Mouse (Mus musculus) liver, postnatal 0 days (tissue): ENCODE data around the gene Rrnad1.
A peak's percentile ranks its signal among the peaks of the same experiment; 100 is the strongest.

Source experiments
- CTCF ChIP-seq: sonication (generic); IDR thresholded peaks from 2 replicates; pipeline ENCODE4 v1.5.1; 2016; ENCODE audit warnings: antibody characterized with exemption, low read depth
- EP300 ChIP-seq: IDR thresholded peaks from 2 replicates; pipeline ENCODE4 v1.6.1; 2016; ENCODE audit warnings: antibody characterized with exemption, low read depth, mild to moderate bottlenecking

DNA sequence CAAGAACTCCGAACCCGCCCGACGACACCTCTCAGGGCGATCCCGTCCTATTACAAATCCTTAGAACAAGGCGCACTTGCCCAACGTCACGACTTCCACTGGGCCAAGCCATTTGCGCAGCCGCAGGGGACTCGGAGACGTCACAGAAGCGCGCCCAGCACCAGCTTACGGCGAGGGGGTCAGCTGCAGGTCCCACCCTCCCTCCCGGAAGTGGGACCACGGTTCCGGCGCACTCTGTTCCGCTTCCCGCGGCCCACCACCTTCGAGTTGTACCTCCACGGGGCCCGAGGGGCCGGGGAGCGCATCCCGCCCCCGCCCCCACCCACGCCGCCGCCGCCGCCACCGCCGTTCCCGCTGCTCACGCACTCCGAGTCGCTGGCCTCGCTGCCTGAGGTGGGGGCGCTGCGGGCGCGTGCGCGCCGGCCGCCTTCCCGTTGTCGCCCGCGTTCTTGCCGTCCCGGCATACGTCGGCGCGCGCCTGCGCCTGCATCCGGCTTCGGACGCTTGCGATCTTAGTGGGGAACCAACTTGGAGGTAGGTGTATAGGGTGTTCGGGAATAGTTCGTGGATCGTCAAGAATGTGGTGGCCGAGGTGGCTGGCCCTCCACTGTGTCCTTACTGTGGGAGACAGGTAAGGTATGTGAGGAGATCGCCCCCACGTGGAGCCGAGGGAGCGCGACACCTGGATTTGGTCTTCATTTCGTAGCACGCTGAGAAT, at the start of gene Rrnad1, which contains the start of gene Isg20l2:
- TF ChIP-seq CTCF (peak; percentile 93), EP300 (peak; percentile 32; the same call in 1 of the 2 replicates)
